Mouse (Mus musculus): ENCODE data around the gene Ovca2.
A peak's percentile ranks its signal among the peaks of the same experiment; 100 is the strongest.

Ovca2 gene

GRCm38 (mm10) chr11:75178672-75179208, at the start of gene Ovca2:
Gene Ovca2, minus strand, starts transcription at chr11:75178835.
- peak; percentile 95 for DNase-seq (ENCODE audit: low read depth, low spot score)

GRCm38 (mm10) chr11:75227632-75228031, 49.0 kb upstream of the Ovca2 start:
- no peak for DNase-seq (ENCODE audit: low read depth, low spot score)

GRCm38 (mm10) chr11:75224835-75225234, 46.2 kb upstream of the Ovca2 start:
- DNase-seq (ENCODE audit: low read depth, low spot score): no peak

- no peak for DNase-seq (ENCODE audit: low read depth, low spot score)
Observed at GRCm38 (mm10) chr11:75224062-75224461, 45.4 kb upstream of the Ovca2 start.

GRCm38 (mm10) chr11:75220517-75221145, 42.0 kb upstream of the Ovca2 start:
- DNase-seq (ENCODE audit: low read depth, low spot score): no peak

- no peak for DNase-seq (ENCODE audit: low read depth, low spot score)
Observed at GRCm38 (mm10) chr11:75220115-75220514, 41.5 kb upstream of the Ovca2 start.

GRCm38 (mm10) chr11:75214081-75214950, 35.7 kb upstream of the Ovca2 start:
- no peak for DNase-seq (ENCODE audit: low read depth, low spot score)

GRCm38 (mm10) chr11:75213372-75214080, 34.9 kb upstream of the Ovca2 start:
- no peak for DNase-seq (ENCODE audit: low read depth, low spot score)

GRCm38 (mm10) chr11:75212876-75213275, 34.2 kb upstream of the Ovca2 start:
- DNase-seq (ENCODE audit: low read depth, low spot score): no peak

GRCm38 (mm10) chr11:75212031-75212667, 33.5 kb upstream of the Ovca2 start:
- no peak for DNase-seq (ENCODE audit: low read depth, low spot score)

- DNase-seq (ENCODE audit: low read depth, low spot score): no peak
Observed at GRCm38 (mm10) chr11:75210755-75211154, 32.1 kb upstream of the Ovca2 start.

- no peak for DNase-seq (ENCODE audit: low read depth, low spot score)
Observed at GRCm38 (mm10) chr11:75210093-75210492, 31.5 kb upstream of the Ovca2 start.

GRCm38 (mm10) chr11:75209363-75209762, 30.7 kb upstream of the Ovca2 start:
- no peak for DNase-seq (ENCODE audit: low read depth, low spot score)

- peak; percentile 68 for DNase-seq (ENCODE audit: low read depth, low spot score)
Observed at GRCm38 (mm10) chr11:75206347-75206746, 27.7 kb upstream of the Ovca2 start.

GRCm38 (mm10) chr11:75204472-75204871, 25.8 kb upstream of the Ovca2 start:
- DNase-seq (ENCODE audit: low read depth, low spot score): no peak

GRCm38 (mm10) chr11:75203926-75204325, 25.3 kb upstream of the Ovca2 start:
- DNase-seq (ENCODE audit: low read depth, low spot score): no peak

GRCm38 (mm10) chr11:75201721-75202120, 23.1 kb upstream of the Ovca2 start:
- DNase-seq (ENCODE audit: low read depth, low spot score): no peak

GRCm38 (mm10) chr11:75200935-75201334, 22.3 kb upstream of the Ovca2 start:
- DNase-seq (ENCODE audit: low read depth, low spot score): no peak

- DNase-seq (ENCODE audit: low read depth, low spot score): peak; percentile 46
Observed at GRCm38 (mm10) chr11:75199951-75200350, 21.3 kb upstream of the Ovca2 start.

- DNase-seq (ENCODE audit: low read depth, low spot score): no peak
Observed at GRCm38 (mm10) chr11:75198792-75199191, 20.2 kb upstream of the Ovca2 start.

GRCm38 (mm10) chr11:75197956-75198355, 19.3 kb upstream of the Ovca2 start:
- peak; percentile 30 for DNase-seq (ENCODE audit: low read depth, low spot score)

- DNase-seq (ENCODE audit: low read depth, low spot score): no peak
Observed at GRCm38 (mm10) chr11:75196131-75196530, 17.5 kb upstream of the Ovca2 start.

All from A20 (cell line).